Mouse (Mus musculus): ENCODE results near the gene Gm4969. TPM values are rescaled to one million over a fixed set of nuclear protein-coding genes. Genes with fewer than 3 reads are reported as not detected.
"Not testable (repeated sequence)": the region's sequence is repeated elsewhere in the genome, so short reads cannot be mapped to it uniquely, and the experiment has no call there.

Gm4969 gene
- total and polyA plus RNA-seq, 3 experiments, result not detected

DNA sequence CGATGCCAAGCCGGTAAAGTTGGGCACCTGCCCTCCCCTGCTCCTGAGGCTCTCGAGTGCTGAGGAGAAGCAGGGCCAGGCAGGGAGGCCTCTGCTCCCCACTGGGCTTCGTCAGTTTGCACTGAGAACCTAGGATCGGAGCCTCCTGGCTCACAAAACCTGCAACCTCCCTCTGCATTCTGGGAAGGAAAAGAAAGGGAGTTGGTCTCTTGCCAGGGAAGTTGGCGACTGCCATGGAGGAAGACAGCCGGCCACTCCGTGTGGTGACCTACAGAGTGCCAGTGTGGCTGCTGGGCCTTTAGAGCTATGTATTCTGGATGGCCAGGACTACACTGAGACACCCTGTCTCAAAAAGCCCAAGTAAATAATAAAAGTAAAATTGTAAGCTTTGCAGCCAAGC lies 36.6 kb upstream of the Gm4969 start:
- no peak for DNase-seq (ENCODE audit: low read depth, low spot score)
- Histone ChIP-seq H3K27me3 (ENCODE audit: control insufficient read depth in 1 of 2, insufficient read depth in 2 of 2, low read length in 2 of 2) (no peaks in the 10 kb centered on the region), H3K36me3 (ENCODE audit: control insufficient read depth in 1 of 2, insufficient read depth in 2 of 2, low read length in 2 of 2) (peaks cover 0 to 9% of the 10 kb centered on the region in 2 experiments; a peak in 2 of 4 replicates), H3K9me3 (replicated peaks; ENCODE audit: insufficient read depth, low read length) (no peaks in the 10 kb centered on the region), H3K4me1 (ENCODE audit: control insufficient read depth in 1 of 2, insufficient read depth in 2 of 2, low read length in 2 of 2) (peaks cover 0 to 9% of the 10 kb centered on the region in 2 experiments; a peak in 1 of 4 replicates), H3K79me2 (ENCODE audit: control insufficient read depth, insufficient read depth, low read length, poor library complexity) (peaks cover 12% of the 10 kb centered on the region), H3K27ac (ENCODE audit: control insufficient read depth, low read depth, low read length) (no peak overlapping the region), H3K9ac (ENCODE audit: control insufficient read depth, low read depth, low read length, poor library complexity, severe bottlenecking) (no peak overlapping the region), H3K4me3 (ENCODE audit: control insufficient read depth in 1 of 2, insufficient read depth in 1 of 2, low read depth in 2 of 2, low read length in 2 of 2) (no peak overlapping the region)
- TF ChIP-seq POLR2A (IDR thresholded peaks at IDR 0.05; ENCODE audit: control insufficient read depth in 1 of 2, insufficient read depth in 1 of 2, low read depth in 1 of 2, low read length in 2 of 2, poor library complexity in 1 of 2) (peak in 1 of 2 experiments; percentile 10; a peak in 1 of 4 replicates), POLR2AphosphoS2 (IDR thresholded peaks at IDR 0.05; ENCODE audit: low read length) (no peak)

- DNase-seq (ENCODE audit: low read depth, low spot score); H3K27ac ChIP-seq (ENCODE audit: control insufficient read depth, low read depth, low read length); H3K9ac ChIP-seq (ENCODE audit: control insufficient read depth, low read depth, low read length, poor library complexity, severe bottlenecking); H3K36me3 ChIP-seq (ENCODE audit: control insufficient read depth in 1 of 2, insufficient read depth in 2 of 2, low read length in 2 of 2); H3K9me3 ChIP-seq (replicated peaks; ENCODE audit: insufficient read depth, low read length); H3K4me3 ChIP-seq (ENCODE audit: control insufficient read depth in 1 of 2, insufficient read depth in 1 of 2, low read depth in 2 of 2, low read length in 2 of 2); H3K27me3 ChIP-seq (ENCODE audit: control insufficient read depth in 1 of 2, insufficient read depth in 2 of 2, low read length in 2 of 2): not testable (repeated sequence)
- peaks cover 14% of the 10 kb centered on the region for H3K79me2 ChIP-seq (ENCODE audit: control insufficient read depth, insufficient read depth, low read length, poor library complexity)
- peaks cover 4 to 17% of the 10 kb centered on the region in 2 experiments; a peak in 3 of 4 replicates for H3K4me1 ChIP-seq (ENCODE audit: control insufficient read depth in 1 of 2, insufficient read depth in 2 of 2, low read length in 2 of 2)
These were observed 33.0 kb upstream of the Gm4969 start for GRCm38 (mm10) chr7:19151121-19151520.

- peak within 1 kb of the TSS; percentile 94 for H3K27ac ChIP-seq (ENCODE audit: control insufficient read depth, low read depth, low read length)
- peak; percentile 98 for DNase-seq (ENCODE audit: low read depth, low spot score)
- H3K9me3 ChIP-seq (replicated peaks; ENCODE audit: insufficient read depth, low read length), result no peaks in the 10 kb centered on the region
- H3K27me3 ChIP-seq (ENCODE audit: control insufficient read depth in 1 of 2, insufficient read depth in 2 of 2, low read length in 2 of 2), result no peaks in the 10 kb centered on the region
- peaks cover 4 to 17% of the 10 kb centered on the region in 2 experiments; a peak in 3 of 4 replicates for H3K4me1 ChIP-seq (ENCODE audit: control insufficient read depth in 1 of 2, insufficient read depth in 2 of 2, low read length in 2 of 2)
- TF ChIP-seq NRF1 (IDR thresholded peaks at IDR 0.05; ENCODE audit: insufficient read depth, low read depth, low read length, poor library complexity, severe bottlenecking), result peak; percentile 90
- peak; percentile 94 for TF ChIP-seq NELFE (IDR thresholded peaks at IDR 0.05; ENCODE audit: low read depth, low read length)
- TF ChIP-seq HCFC1 (IDR thresholded peaks at IDR 0.05; ENCODE audit: low read depth, low read length), result peak; percentile 88
- TF ChIP-seq TCF12 (IDR thresholded peaks at IDR 0.05; ENCODE audit: low read depth, low read length), result peak; percentile 52; the same call in 1 of the 2 replicates
- peak; percentile 18; the same call in 1 of the 2 replicates for TF ChIP-seq KAT2A (conservative IDR thresholded peaks at IDR 0.05; ENCODE audit: low read depth, low read length)
- TF ChIP-seq ELF1 (IDR thresholded peaks at IDR 0.05; ENCODE audit: low read depth, low read length), result peak; percentile 73
- TF ChIP-seq GABPA (IDR thresholded peaks at IDR 0.05; ENCODE audit: low read depth, low read length), result no peak
- 0 out of 2 replicates have a peak, but pooled peaks have one; percentile 44 for TF ChIP-seq USF1 (IDR thresholded peaks at IDR 0.05; ENCODE audit: low read depth, low read length)
- peak; percentile 68 for TF ChIP-seq ZMIZ1 (IDR thresholded peaks at IDR 0.05; ENCODE audit: low read depth, low read length)
- no peak for TF ChIP-seq RAD21 (IDR thresholded peaks at IDR 0.05; ENCODE audit: low read depth, low read length)
- peak; percentile 43; the same call in 1 of the 2 replicates for TF ChIP-seq ETS1 (IDR thresholded peaks at IDR 0.05; ENCODE audit: low read depth, low read length)
- TF ChIP-seq MYC (IDR thresholded peaks at IDR 0.05; ENCODE audit: low read depth, low read length), result peak; percentile 66
- peak; percentile 68 to 94; a peak in 3 of 4 replicates for TF ChIP-seq POLR2A (IDR thresholded peaks at IDR 0.05; ENCODE audit: control insufficient read depth in 1 of 2, insufficient read depth in 1 of 2, low read depth in 1 of 2, low read length in 2 of 2, poor library complexity in 1 of 2)
- peak; percentile 84 for TF ChIP-seq TBP (IDR thresholded peaks at IDR 0.05; ENCODE audit: low read depth, low read length)
- TF ChIP-seq POLR2AphosphoS2 (IDR thresholded peaks at IDR 0.05; ENCODE audit: low read length), result peak; percentile 87
- peak; percentile 87 for TF ChIP-seq SIN3A (IDR thresholded peaks at IDR 0.05; ENCODE audit: low read length)
- TF ChIP-seq MYB (IDR thresholded peaks at IDR 0.05; ENCODE audit: low read depth, low read length), result no peak
- no peak for TF ChIP-seq MAFK (IDR thresholded peaks at IDR 0.05; ENCODE audit: borderline replicate concordance, low read depth, low read length)
- peak; percentile 89 for TF ChIP-seq MAX (IDR thresholded peaks at IDR 0.05; ENCODE audit: low read length)
- TF ChIP-seq MXI1 (IDR thresholded peaks at IDR 0.05; ENCODE audit: low read depth, low read length), result peak; percentile 98
- TF ChIP-seq CHD2 (IDR thresholded peaks at IDR 0.05; ENCODE audit: low read length), result no peak
- peak within 1 kb of the TSS; percentile 94 for H3K9ac ChIP-seq (ENCODE audit: control insufficient read depth, low read depth, low read length, poor library complexity, severe bottlenecking)
- H3K79me2 ChIP-seq (ENCODE audit: control insufficient read depth, insufficient read depth, low read length, poor library complexity), result peaks cover 14% of the 10 kb centered on the region
- H3K36me3 ChIP-seq (ENCODE audit: control insufficient read depth in 1 of 2, insufficient read depth in 2 of 2, low read length in 2 of 2), result peaks cover 0 to 6% of the 10 kb centered on the region in 2 experiments; a peak in 2 of 4 replicates
- H3K4me3 ChIP-seq (ENCODE audit: control insufficient read depth in 1 of 2, insufficient read depth in 1 of 2, low read depth in 2 of 2, low read length in 2 of 2), result peak within 1 kb of the TSS; percentile 88 to 89
These were observed 31.5 kb upstream of the Gm4969 start, which contains the start of gene Snrpd2 for GRCm38 (mm10) chr7:19149626-19150025. Snrpd2 (plus strand) TSS chr7:19149722.
